ENCODE assay signal across 25 mouse cellular contexts in the genomic region with DNA sequence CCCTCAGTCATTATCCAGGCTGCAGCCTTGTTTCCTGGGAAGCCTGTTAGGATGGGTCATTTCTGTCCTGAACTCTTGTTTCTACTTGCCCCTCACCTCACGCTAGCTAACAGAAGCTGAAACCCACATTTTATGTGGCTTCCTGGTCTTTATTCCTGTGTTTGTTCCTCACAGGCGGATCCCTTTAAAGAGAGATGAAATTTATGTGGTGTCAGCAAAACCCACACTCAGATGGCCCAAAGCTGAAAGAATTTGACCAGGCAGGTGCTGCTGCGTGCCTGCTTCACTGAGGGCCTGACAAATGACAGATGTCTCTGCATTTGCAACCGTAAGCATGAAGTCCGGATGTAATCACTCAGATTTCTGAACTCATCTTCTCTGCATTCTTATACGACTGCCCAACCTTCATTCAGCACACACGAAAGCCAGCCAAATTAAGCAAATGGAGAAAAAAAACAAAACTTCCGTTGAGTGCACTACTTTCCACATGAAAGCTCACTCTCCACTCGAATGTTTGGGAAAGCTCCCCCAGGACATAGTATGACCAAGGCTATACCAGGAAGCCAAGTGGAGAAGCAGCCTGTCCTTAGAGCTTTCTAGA. TPM values are rescaled to one million over a fixed set of nuclear protein-coding genes. Genes with fewer than 3 reads are reported as not detected.
A peak's percentile ranks its signal among the peaks of the same experiment; 100 is the strongest.
DNase-seq lines count a peak whose midpoint lies in the region; ATAC-seq and TF ChIP-seq lines count a peak whose summit lies in the region.
"Had no signal": no experiment of that assay in that cellular context is flagged by ENCODE, and none has a peak within 500 bp of the region (broad histone marks: within the 10 kb centered on the region; RNA-seq: fewer than 3 reads in every experiment).

No protein-coding gene starts in this region.

- H3K9me3 ChIP-seq in kidney, postnatal 0 days (replicated peaks; ENCODE audit: low read length) = no peaks in the 10 kb centered on the region
- H3K9me3 ChIP-seq: hindbrain, embryonic 10.5 days; hindbrain, embryonic 15.5 days; limb, embryonic 12.5 days; liver, embryonic 15.5 days; neural tube, embryonic 12.5 days; stomach, embryonic 15.5 days had no signal

- no peak for ATAC-seq in kidney, postnatal 0 days (replicated peaks; ENCODE audit: low FRiP score, low read depth)
- ATAC-seq in CD4-positive, CD25-positive, alpha-beta regulatory T cell, adult 4 months = peak; percentile 34
- 0 out of 2 replicates have a peak, but pooled peaks have one; percentile 9 for ATAC-seq in megakaryocyte, adult 5-6 weeks (ENCODE audit: poor library complexity, severe bottlenecking)
- ATAC-seq: forebrain, postnatal 0 days; midbrain, embryonic 16.5 days had no signal

- H3K9ac ChIP-seq in kidney, postnatal 0 days (ENCODE audit: low read depth, low read length) = no peak overlapping the region
- H3K9ac ChIP-seq: forebrain, postnatal 0 days; hindbrain, embryonic 15.5 days; limb, embryonic 12.5 days; liver, embryonic 15.5 days; lung, embryonic 14.5 days; neural tube, embryonic 12.5 days; stomach, embryonic 15.5 days had no signal

- no peak overlapping the region for H3K27ac ChIP-seq in kidney, postnatal 0 days
- no peak overlapping the region for H3K27ac ChIP-seq in kidney, adult 2 months (ENCODE audit: insufficient read depth, low read depth, low read length)
- H3K27ac ChIP-seq: hindbrain, embryonic 10.5 days; hindbrain, embryonic 15.5 days; limb, embryonic 12.5 days; liver, embryonic 15.5 days; neural tube, embryonic 12.5 days; stomach, embryonic 15.5 days had no signal

- no peak overlapping the region for H3K4me2 ChIP-seq in kidney, postnatal 0 days (ENCODE audit: low read length)
- H3K4me2 ChIP-seq: hindbrain, embryonic 15.5 days; limb, embryonic 12.5 days; liver, embryonic 15.5 days; lung, embryonic 14.5 days; midbrain, embryonic 11.5 days; neural tube, embryonic 12.5 days; stomach, embryonic 15.5 days had no signal

- H3K27me3 ChIP-seq in kidney, postnatal 0 days (ENCODE audit: insufficient read depth, low read length) = no peaks in the 10 kb centered on the region
- no peaks in the 10 kb centered on the region for H3K27me3 ChIP-seq in kidney, adult 2 months (replicated peaks; ENCODE audit: control insufficient read depth, insufficient read depth, low read length)
- H3K27me3 ChIP-seq: hindbrain, embryonic 15.5 days; limb, embryonic 12.5 days; liver, embryonic 15.5 days; neural tube, embryonic 12.5 days; stomach, embryonic 15.5 days had no signal

- no peak for TF ChIP-seq CTCF in kidney, postnatal 0 days (IDR thresholded peaks at IDR 0.05; ENCODE audit: low read depth)
- TF ChIP-seq CTCF in kidney, adult 2 months (conservative IDR thresholded peaks at IDR 0.05; ENCODE audit: insufficient read depth, insufficient read length, low read depth, low read length) = no peak

- no peak for TF ChIP-seq POLR2A in kidney, adult 2 months (IDR thresholded peaks at IDR 0.05; ENCODE audit: low read depth, low read length)

- DNase-seq in kidney, postnatal 0 days (ENCODE audit: low spot score) = peak; percentile 51
- no peak for DNase-seq in kidney, adult 2 months
- DNase-seq in CD4-positive helper T cell, adult 2 months (ENCODE audit: low read depth, low spot score) = peak; percentile 13
- no peak for DNase-seq in gastrocnemius, postnatal 10 days
- DNase-seq in embryo, embryonic 9.5 days (ENCODE audit: extremely low spot score) = no peak
- DNase-seq: adrenal gland, postnatal 36 days; cerebellum, adult 18-20 months; cerebellum, postnatal 10 days; forebrain, postnatal 0 days; gastrocnemius, postnatal 14 days; heart, postnatal 14 days; kidney, adult 8-10 months; layer of hippocampus, adult 9-11 months; lung, embryonic 14.5 days had no signal

- no peak overlapping the region for H3K4me3 ChIP-seq in kidney, postnatal 0 days (replicated peaks; ENCODE audit: low read depth, low read length)
- no peak overlapping the region for H3K4me3 ChIP-seq in kidney, adult 2 months (ENCODE audit: insufficient read depth, low read depth, low read length)
- H3K4me3 ChIP-seq: erythroblast, embryonic 14.5 days; hindbrain, embryonic 10.5 days; hindbrain, embryonic 15.5 days; limb, embryonic 12.5 days; liver, embryonic 15.5 days; neural tube, embryonic 12.5 days; stomach, embryonic 15.5 days had no signal

- WGBS in kidney, postnatal 0 days = 15% methylated on average over 9 of the region's 9 CpGs
- WGBS in kidney, adult 2 months = 45% methylated on average over 9 of the region's 9 CpGs

- H3K4me1 ChIP-seq in kidney, postnatal 0 days (replicated peaks; ENCODE audit: insufficient read depth, low read length) = peaks cover 13% of the 10 kb centered on the region; the same call in 1 of the 2 replicates
- peaks cover 5% of the 10 kb centered on the region; the same call in 1 of the 2 replicates for H3K4me1 ChIP-seq in kidney, adult 2 months (ENCODE audit: control insufficient read depth, insufficient read depth, low read length)
- H3K4me1 ChIP-seq: liver, embryonic 15.5 days had no signal

- H3K36me3 ChIP-seq in kidney, postnatal 0 days (ENCODE audit: insufficient read depth, low read length) = no peaks in the 10 kb centered on the region
- H3K36me3 ChIP-seq in kidney, adult 2 months (ENCODE audit: control insufficient read depth, insufficient read depth, low read length) = no peaks in the 10 kb centered on the region
- H3K36me3 ChIP-seq: hindbrain, embryonic 10.5 days; hindbrain, embryonic 15.5 days; limb, embryonic 12.5 days; liver, embryonic 15.5 days; neural tube, embryonic 12.5 days; stomach, embryonic 15.5 days had no signal

RNA-seq across cellular contexts. Expression of a gene that starts 10.5 kb away (rescaled TPM):
- polyA plus RNA-seq in kidney, postnatal 0 days (2015; fragmentation: Nextera tagmentation; extraction: Ambion mirVana) = 82.4 and 84.5 TPM in 2 replicates
- polyA plus RNA-seq in kidney, adult 2 months (2012; rRNA removed) = 58.7 and 60.3 TPM in 2 replicates
- 10 to 100 TPM; 49.6 to 77.1 TPM for polyA plus RNA-seq in CD4-positive, CD25-positive, alpha-beta regulatory T cell, adult 4 months (2017; shearing (Covaris generic))
- total RNA-seq in megakaryocyte, adult 5-6 weeks (2015) = 16.0 and 17.4 TPM in 2 replicates
- 15.3 and 16.5 TPM in 2 replicates for total RNA-seq in megakaryocyte, adult 5-6 weeks (2017)
- total RNA-seq in gastrocnemius, postnatal 10 days (2021) = 10 to 100 TPM; 46.4 to 50.3 TPM

Comparison
In these comparisons a context has a peak if more than half of its experiments do, and no peak if none do; other contexts are left out.
1. DNase-seq: peak in kidney, postnatal 0 days (single experiment) and CD4-positive helper T cell, adult 2 months (single experiment); none in kidney, adult 2 months (single experiment), gastrocnemius, postnatal 10 days (single experiment) and embryo, embryonic 9.5 days (single experiment).